Mouse (Mus musculus): ENCODE measurements around the gene Tmem38a.

DNA sequence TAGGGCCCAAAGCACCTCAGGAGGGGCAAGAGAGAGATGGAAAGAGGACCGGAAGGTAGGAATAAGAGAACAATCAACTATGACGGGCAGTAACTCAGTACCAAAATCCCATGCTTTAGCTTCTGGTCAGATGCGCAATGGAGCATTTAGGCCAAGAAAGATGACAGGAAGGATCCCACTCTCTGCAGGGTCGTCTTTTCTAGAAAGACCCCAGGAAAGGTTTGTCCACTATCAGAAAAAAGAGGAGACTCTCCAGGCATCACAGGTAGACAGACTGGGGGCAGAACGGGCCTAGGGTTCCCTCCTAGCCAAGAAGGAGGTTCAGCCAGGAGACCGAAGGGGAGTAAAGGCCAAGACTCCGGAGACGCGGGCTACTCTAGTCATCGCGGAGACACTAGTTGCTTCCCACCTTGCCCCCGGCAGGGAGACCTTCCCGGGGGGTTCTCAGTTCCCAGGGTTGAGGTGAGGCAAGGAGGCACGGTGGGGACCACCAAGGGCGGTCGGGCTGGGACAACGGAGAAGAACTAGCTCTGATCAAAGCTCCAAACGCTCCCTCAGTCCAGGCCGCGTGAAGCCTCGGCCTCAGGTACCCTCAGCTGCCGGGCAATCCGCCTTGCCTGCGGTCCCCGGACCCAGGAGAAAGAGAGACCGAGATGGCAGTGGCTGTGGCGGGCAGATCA is 24.6 kb upstream of the Tmem38a start:
- TF ChIP-seq POLR2A (IDR thresholded peaks at IDR 0.05; ENCODE audit: extremely low read depth, insufficient read depth, low read length) = no peak
- TF ChIP-seq CTCF (IDR thresholded peaks at IDR 0.05; ENCODE audit: low read depth, low read length) = no peak
